Mouse (Mus musculus) stomach, embryonic 15.5 days (tissue): ENCODE results near the gene Rnf114. TPM values are rescaled to one million over a fixed set of nuclear protein-coding genes. Genes with fewer than 3 reads are reported as not detected.

Source experiments
- ATAC-seq: fragments of 200-750 bp; cut with Nextera tagmentation; 2 replicates; pipeline ENCODE4 v1.8.0; 2017; ENCODE audit warnings: low read depth, moderate number of reproducible peaks, moderate TSS enrichment; ENCODE audit not compliant: insufficient read depth, low FRiP score
- H3K27ac ChIP-seq: fragments of 300-500 bp; sonication (generic); 2 replicates; pipeline ENCODE4 v1.5.1; 2015; ENCODE audit warnings: mild to moderate bottlenecking, inconsistent platforms
- H3K27me3 ChIP-seq: fragments of 300-500 bp; sonication (generic); replicated peaks from 2 replicates; pipeline ENCODE4 v1.6.1; 2015; ENCODE audit warnings: inconsistent platforms
- H3K36me3 ChIP-seq: fragments of 300-500 bp; sonication (generic); 2 replicates; pipeline ENCODE4 v1.6.1; 2015; ENCODE audit warnings: inconsistent platforms
- H3K4me1 ChIP-seq: fragments of 300-500 bp; sonication (generic); 2 replicates; pipeline ENCODE4 v1.6.1; 2015; ENCODE audit warnings: inconsistent platforms
- H3K4me2 ChIP-seq: fragments of 300-500 bp; sonication (generic); 2 replicates; pipeline ENCODE4 v1.6.1; 2015; ENCODE audit warnings: mild to moderate bottlenecking, inconsistent platforms
- H3K4me3 ChIP-seq: fragments of 300-500 bp; sonication (generic); replicated peaks from 2 replicates; pipeline ENCODE4 v1.5.1; 2015; ENCODE audit warnings: inconsistent platforms
- H3K9ac ChIP-seq: fragments of 300-500 bp; sonication (generic); 2 replicates; pipeline ENCODE4 v1.6.1; 2015; ENCODE audit warnings: inconsistent platforms
- H3K9me3 ChIP-seq: fragments of 300-500 bp; sonication (generic); 2 replicates; pipeline ENCODE4 v1.6.1; 2016; ENCODE audit warnings: inconsistent platforms
- WGBS: fragments of 180-500 bp; shearing (Covaris S2); methylation state at CpG from one replicate; pipeline ENCODE4 v1.1.7; 2015; 5-methylcytosine and 5-hydroxymethylcytosine counted together
- polyA plus RNA-seq: library from polyadenylated mRNA; unstranded; fragments of >200 nt; fragmentation: Nextera tagmentation; extraction: Ambion mirVana; gene quantifications from 2 replicates; pipeline ENCODE4 v1.2.1, GENCODE M21; 2015

Rnf114 gene
- polyA plus RNA-seq, 1 experiment from 2014 or later: 71.9 TPM

DNA sequence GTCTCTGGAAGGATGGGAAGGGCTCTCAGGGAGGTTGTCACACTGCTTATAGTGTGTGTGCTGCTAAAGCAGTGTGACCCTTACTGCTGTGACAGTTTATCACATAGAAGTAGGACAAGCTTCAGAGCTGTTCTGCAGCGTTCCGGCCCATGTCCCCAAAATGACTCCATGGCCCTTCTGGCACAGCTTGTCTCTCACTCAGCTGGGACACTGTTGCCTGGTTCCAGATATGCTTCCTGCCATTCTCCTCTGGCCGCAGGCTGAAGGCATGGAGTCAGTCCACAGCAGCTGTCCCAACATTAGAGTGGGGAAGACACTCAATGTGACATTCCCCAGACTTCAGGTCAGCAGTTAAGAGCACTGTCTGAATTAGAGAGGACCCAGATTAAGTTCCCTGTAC, 33.9 kb upstream of the Rnf114 start:
- peaks cover 24% of the 10 kb centered on the region for H3K36me3 ChIP-seq
- 85% methylated on average over 3 of the region's 3 CpGs for WGBS

GRCm38 (mm10) chr2:167459071-167459865, 33.2 kb upstream of the Rnf114 start:
- no peaks in the 10 kb centered on the region for H3K9me3 ChIP-seq
- H3K27me3 ChIP-seq: no peaks in the 10 kb centered on the region
- no peak overlapping the region for H3K4me3 ChIP-seq
- H3K4me1 ChIP-seq: no peaks in the 10 kb centered on the region
- 96% methylated on average over 6 of the region's 6 CpGs for WGBS
- H3K4me2 ChIP-seq: no peak overlapping the region
- ATAC-seq: no peak
- peaks cover 17% of the 10 kb centered on the region for H3K36me3 ChIP-seq
- no peak overlapping the region for H3K27ac ChIP-seq
- H3K9ac ChIP-seq: no peak overlapping the region

More for the DNA sequence above, 33.9 kb upstream of the Rnf114 start:
- Histone ChIP-seq H3K9me3 (no peaks in the 10 kb centered on the region), H3K9ac (no peak overlapping the region), H3K4me1 (no peaks in the 10 kb centered on the region), H3K27me3 (no peaks in the 10 kb centered on the region), H3K27ac (no peak overlapping the region), H3K4me3 (no peak overlapping the region), H3K4me2 (no peak overlapping the region)
- no peak for ATAC-seq

- no peaks in the 10 kb centered on the region for H3K27me3 ChIP-seq
- no peak overlapping the region for H3K27ac ChIP-seq
- H3K9me3 ChIP-seq: no peaks in the 10 kb centered on the region
- H3K4me3 ChIP-seq: no peak overlapping the region
- H3K4me2 ChIP-seq: no peak overlapping the region
- H3K4me1 ChIP-seq: no peaks in the 10 kb centered on the region
- ATAC-seq: no peak
- H3K36me3 ChIP-seq: peaks cover 24% of the 10 kb centered on the region
- 55% methylated on average over 6 of the region's 6 CpGs for WGBS
- no peak overlapping the region for H3K9ac ChIP-seq
Measured at GRCm38 (mm10) chr2:167462954-167463353, 29.5 kb upstream of the Rnf114 start.

- H3K27me3 ChIP-seq: no peaks in the 10 kb centered on the region
- H3K4me3 ChIP-seq: no peak overlapping the region
- H3K27ac ChIP-seq: no peak overlapping the region
- H3K9ac ChIP-seq: no peak overlapping the region
- no peak for ATAC-seq
- peaks cover 17% of the 10 kb centered on the region for H3K36me3 ChIP-seq
- no peaks in the 10 kb centered on the region for H3K4me1 ChIP-seq
- no peak overlapping the region for H3K4me2 ChIP-seq
- no peaks in the 10 kb centered on the region for H3K9me3 ChIP-seq
- 91% methylated on average over 5 of the region's 5 CpGs for WGBS
Measured at GRCm38 (mm10) chr2:167463802-167464201, 28.6 kb upstream of the Rnf114 start.

DNA sequence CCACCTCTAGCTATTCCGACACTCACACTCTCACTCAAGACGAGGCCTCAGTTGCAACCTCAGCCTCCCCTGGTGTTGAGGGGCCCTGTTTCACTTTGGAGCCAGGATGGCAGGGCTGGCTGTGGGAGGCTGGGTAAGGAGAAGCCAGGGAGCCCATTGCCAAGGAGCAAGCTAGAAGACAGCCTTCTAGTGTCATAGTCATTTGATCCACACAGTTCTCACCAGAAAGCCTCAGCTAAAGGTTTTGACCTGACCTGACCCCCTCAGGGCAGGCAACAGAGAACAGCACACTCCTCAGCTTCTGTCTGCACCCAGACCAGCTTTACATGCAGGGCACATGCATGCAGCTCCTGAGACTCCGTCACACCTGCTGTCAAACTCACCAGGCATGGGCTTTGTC, 26.5 kb upstream of the Rnf114 start:
- no peak overlapping the region for H3K27ac ChIP-seq
- 90% methylated on average over 3 of the region's 3 CpGs for WGBS
- ATAC-seq: no peak

DNA sequence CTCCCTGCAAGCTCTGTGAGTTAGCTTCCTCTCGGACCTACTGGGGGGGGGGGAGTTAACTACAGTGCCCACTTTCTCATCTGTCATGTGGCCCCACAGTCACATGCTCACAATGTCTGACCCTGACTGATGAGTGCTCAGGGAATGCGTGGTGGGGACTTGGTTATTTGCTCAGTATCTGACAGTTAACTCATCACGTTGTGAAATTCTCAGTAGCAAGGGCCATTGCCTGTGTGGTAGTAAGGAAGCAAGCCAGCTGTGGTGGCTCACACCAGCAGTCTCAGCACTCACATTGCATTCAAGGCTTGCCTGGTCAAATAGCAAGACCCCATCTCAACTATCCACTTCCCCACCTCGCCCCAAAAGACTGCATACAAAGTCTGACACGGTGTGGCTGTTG, 25.2 kb upstream of the Rnf114 start:
- Histone ChIP-seq H3K36me3 (peaks cover 27% of the 10 kb centered on the region; the same call in 1 of the 2 replicates), H3K4me3 (no peak overlapping the region), H3K27me3 (no peaks in the 10 kb centered on the region), H3K9me3 (no peaks in the 10 kb centered on the region), H3K9ac (no peak overlapping the region), H3K4me2 (no peak overlapping the region), H3K27ac (no peak overlapping the region), H3K4me1 (no peaks in the 10 kb centered on the region)
- no peak for ATAC-seq
- 65% methylated on average over 5 of the region's 5 CpGs for WGBS

More for the DNA sequence above, 26.5 kb upstream of the Rnf114 start:
- Histone ChIP-seq H3K36me3 (peaks cover 17% of the 10 kb centered on the region), H3K4me2 (no peak overlapping the region), H3K4me1 (no peaks in the 10 kb centered on the region), H3K9ac (no peak overlapping the region), H3K9me3 (no peaks in the 10 kb centered on the region), H3K27me3 (no peaks in the 10 kb centered on the region), H3K4me3 (no peak overlapping the region)

- no peak for ATAC-seq
- Histone ChIP-seq H3K4me1 (no peaks in the 10 kb centered on the region), H3K27ac (no peak overlapping the region), H3K36me3 (peaks cover 35% of the 10 kb centered on the region; the same call in 1 of the 2 replicates), H3K9ac (no peak overlapping the region), H3K4me3 (no peak overlapping the region), H3K9me3 (no peaks in the 10 kb centered on the region), H3K27me3 (no peaks in the 10 kb centered on the region), H3K4me2 (no peak overlapping the region)
- 81% methylated on average over 6 of the region's 6 CpGs for WGBS
Measured at GRCm38 (mm10) chr2:167468444-167468843, 24.0 kb upstream of the Rnf114 start.

DNA sequence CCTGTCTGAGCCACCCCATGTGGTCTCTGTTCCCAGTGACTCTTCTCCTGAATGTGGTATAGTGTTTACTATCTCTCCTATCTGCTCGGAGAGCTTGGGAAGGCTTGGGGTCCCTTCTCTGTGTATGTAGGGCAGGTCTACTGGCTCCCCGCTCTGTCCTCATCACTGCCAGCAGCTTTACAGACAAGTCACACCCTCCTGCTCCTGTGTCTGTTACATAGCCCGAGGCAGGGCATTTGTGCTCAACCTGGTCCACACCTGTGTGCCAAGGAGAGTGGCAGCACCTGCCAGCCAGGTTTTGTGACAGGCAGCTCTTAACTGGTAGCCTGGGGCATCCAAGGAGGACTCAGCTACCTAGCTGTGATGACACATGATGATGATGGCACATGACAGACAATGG, 21.8 kb upstream of the Rnf114 start:
- H3K27me3 ChIP-seq: no peaks in the 10 kb centered on the region
- H3K27ac ChIP-seq: no peak overlapping the region
- no peak overlapping the region for H3K9ac ChIP-seq
- H3K9me3 ChIP-seq: no peaks in the 10 kb centered on the region
- H3K36me3 ChIP-seq: peaks cover 42% of the 10 kb centered on the region
- ATAC-seq: no peak
- no peak overlapping the region for H3K4me3 ChIP-seq
- 0 out of 2 replicates have a peak, but pooled peaks cover 2% of the 10 kb centered on the region for H3K4me1 ChIP-seq
- H3K4me2 ChIP-seq: no peak overlapping the region
- 90% methylated on average over 3 of the region's 3 CpGs for WGBS

- no peak overlapping the region for H3K4me2 ChIP-seq
- no peak for ATAC-seq
- H3K4me1 ChIP-seq: peaks cover 12% of the 10 kb centered on the region
- H3K4me3 ChIP-seq: no peak overlapping the region
- WGBS: 67% methylated on average over 6 of the region's 6 CpGs
- H3K9me3 ChIP-seq: no peaks in the 10 kb centered on the region
- peaks cover 34% of the 10 kb centered on the region for H3K36me3 ChIP-seq
- no peak overlapping the region for H3K27ac ChIP-seq
- no peaks in the 10 kb centered on the region for H3K27me3 ChIP-seq
- no peak overlapping the region for H3K9ac ChIP-seq
Measured at GRCm38 (mm10) chr2:167471585-167471984, 20.9 kb upstream of the Rnf114 start.

- H3K9me3 ChIP-seq: no peaks in the 10 kb centered on the region
- H3K4me1 ChIP-seq: peaks cover 16% of the 10 kb centered on the region
- no peak overlapping the region for H3K4me3 ChIP-seq
- no peak overlapping the region for H3K9ac ChIP-seq
- H3K4me2 ChIP-seq: no peak overlapping the region
- H3K36me3 ChIP-seq: peaks cover 32% of the 10 kb centered on the region
- 83% methylated on average over 6 of the region's 6 CpGs for WGBS
- H3K27ac ChIP-seq: no peak overlapping the region
- no peaks in the 10 kb centered on the region for H3K27me3 ChIP-seq
- no peak for ATAC-seq
Measured at GRCm38 (mm10) chr2:167474218-167474617, 18.2 kb upstream of the Rnf114 start.

DNA sequence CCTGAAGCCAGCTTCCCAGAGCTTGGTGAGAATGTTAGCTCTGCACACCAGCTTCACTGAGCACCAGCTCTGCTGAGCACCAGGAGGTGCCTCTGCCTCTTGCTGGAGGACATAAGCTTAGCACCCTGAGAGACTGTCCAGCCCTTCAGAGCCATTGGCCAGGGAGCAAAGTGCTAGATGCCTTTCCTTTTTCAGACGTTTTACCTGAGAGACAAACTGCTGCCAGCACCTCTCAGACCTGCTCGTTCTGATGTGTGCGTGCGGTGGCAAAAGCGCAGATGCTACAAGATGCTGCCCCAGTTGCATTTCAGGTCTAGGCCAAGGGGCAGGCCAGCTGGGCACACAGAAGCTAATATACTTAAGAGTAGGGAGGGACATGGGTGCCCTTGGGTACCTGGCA, 16.8 kb upstream of the Rnf114 start:
- 80% methylated on average over 5 of the region's 5 CpGs for WGBS
- Histone ChIP-seq H3K36me3 (peaks cover 32% of the 10 kb centered on the region), H3K9ac (no peak overlapping the region), H3K27ac (peak overlapping the region; percentile 74), H3K4me3 (no peak overlapping the region), H3K9me3 (no peaks in the 10 kb centered on the region), H3K4me1 (peaks cover 16% of the 10 kb centered on the region), H3K27me3 (no peaks in the 10 kb centered on the region), H3K4me2 (no peak overlapping the region)
- ATAC-seq: no peak

GRCm38 (mm10) chr2:167476200-167476688, 16.2 kb upstream of the Rnf114 start:
- no peak overlapping the region for H3K9ac ChIP-seq
- H3K27ac ChIP-seq: peak overlapping the region; percentile 74
- no peak overlapping the region for H3K4me2 ChIP-seq
- 20% methylated on average over 7 of the region's 7 CpGs for WGBS
- H3K4me1 ChIP-seq: peaks cover 16% of the 10 kb centered on the region
- ATAC-seq: peak; percentile 48
- H3K27me3 ChIP-seq: no peaks in the 10 kb centered on the region
- H3K4me3 ChIP-seq: no peak overlapping the region
- no peaks in the 10 kb centered on the region for H3K9me3 ChIP-seq
- peaks cover 30% of the 10 kb centered on the region for H3K36me3 ChIP-seq
